Mouse (Mus musculus): ENCODE results near the gene Rcc2. TPM values are rescaled to one million over a fixed set of nuclear protein-coding genes. Genes with fewer than 3 reads are reported as not detected.

The Rcc2 gene
- polyA plus RNA-seq, 1 experiment from 2014 or later, result 18.9 TPM

DNA sequence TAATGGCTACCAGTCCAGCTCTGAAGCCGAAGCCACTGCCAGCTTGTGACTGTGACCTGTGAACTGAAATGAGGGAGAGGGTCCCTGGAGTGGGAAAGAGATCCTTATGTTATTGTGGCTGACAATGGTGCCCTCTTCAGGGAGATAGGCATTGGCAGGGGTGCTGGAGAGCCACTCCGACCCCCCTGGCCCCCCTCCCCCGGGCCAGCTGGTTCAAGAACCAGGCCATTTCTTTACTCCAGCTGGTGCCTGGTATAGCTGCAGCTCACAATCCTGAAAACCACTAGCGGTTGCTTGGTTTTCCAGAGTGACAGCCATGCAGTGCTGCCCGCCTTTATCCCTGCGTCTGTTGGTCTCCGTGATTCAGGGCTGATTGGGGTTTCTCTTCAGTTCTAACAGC lies 8.8 kb downstream of the Rcc2 start:
- H3K27ac ChIP-seq (replicated peaks), result no peak overlapping the region
- H3K4me3 ChIP-seq (ENCODE audit: low read depth, low read length), result no peak overlapping the region

DNA sequence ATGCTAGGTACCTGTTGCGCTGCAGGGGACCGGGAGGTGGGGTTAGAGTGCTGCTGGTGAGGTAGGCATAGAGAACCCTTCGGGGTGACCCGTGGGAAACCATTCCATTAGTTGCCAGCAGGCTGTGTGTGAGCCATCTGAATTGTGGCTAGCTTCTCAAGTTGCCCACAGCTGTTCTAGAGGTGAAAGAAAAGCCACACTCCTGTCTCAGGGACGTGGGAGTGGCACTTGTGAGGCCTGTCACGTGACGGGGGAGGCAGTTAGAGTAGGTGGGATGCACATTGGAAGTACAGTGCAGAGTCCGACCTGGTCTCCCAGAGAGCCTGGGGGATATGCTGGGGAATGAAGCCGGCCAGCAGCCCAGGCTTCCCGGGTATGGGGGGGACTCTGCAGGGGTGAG lies 9.3 kb downstream of the Rcc2 start:
- no peak overlapping the region for H3K4me2 ChIP-seq (replicated peaks; ENCODE audit: low read depth)
- no peak overlapping the region for H3K27ac ChIP-seq (replicated peaks)
- no peak for TF ChIP-seq CTCF (IDR thresholded peaks at IDR 0.05; ENCODE audit: low read depth)
- no peak for TF ChIP-seq EP300 (optimal IDR thresholded peaks at IDR 0.05)
- DNase-seq (ENCODE audit: low spot score) (no peak), ATAC-seq (ENCODE audit: low FRiP score, low TSS enrichment) (no peak)
- peaks cover 4% of the 10 kb centered on the region; the same call in 1 of the 2 replicates for H3K4me1 ChIP-seq (replicated peaks; ENCODE audit: control insufficient read depth, insufficient read depth)
- H3K9me3 ChIP-seq (ENCODE audit: control insufficient read depth, low read length), result no peaks in the 10 kb centered on the region
- no peak overlapping the region for H3K9ac ChIP-seq (ENCODE audit: low read length)
- no peaks in the 10 kb centered on the region for H3K27me3 ChIP-seq (ENCODE audit: control insufficient read depth, insufficient read depth, low read length)
- no peak overlapping the region for H3K4me3 ChIP-seq (ENCODE audit: low read depth, low read length)
- WGBS, result 82% methylated on average over 10 of the region's 10 CpGs
- H3K36me3 ChIP-seq (ENCODE audit: control insufficient read depth, insufficient read depth, low read length), result peaks cover 24% of the 10 kb centered on the region

More for the DNA sequence above, 8.8 kb downstream of the Rcc2 start:
- Histone ChIP-seq H3K36me3 (ENCODE audit: control insufficient read depth, insufficient read depth, low read length) (peaks cover 19% of the 10 kb centered on the region), H3K4me1 (replicated peaks; ENCODE audit: control insufficient read depth, insufficient read depth) (peaks cover 4% of the 10 kb centered on the region; the same call in 1 of the 2 replicates), H3K9me3 (ENCODE audit: control insufficient read depth, low read length) (no peaks in the 10 kb centered on the region), H3K9ac (ENCODE audit: low read length) (no peak overlapping the region), H3K4me2 (replicated peaks; ENCODE audit: low read depth) (no peak overlapping the region), H3K27me3 (ENCODE audit: control insufficient read depth, insufficient read depth, low read length) (no peaks in the 10 kb centered on the region)
- no peak for TF ChIP-seq CTCF (IDR thresholded peaks at IDR 0.05; ENCODE audit: low read depth)
- TF ChIP-seq EP300 (optimal IDR thresholded peaks at IDR 0.05), result no peak
- ATAC-seq (ENCODE audit: low FRiP score, low TSS enrichment) (no peak), DNase-seq (ENCODE audit: low spot score) (no peak)
- WGBS, result 82% methylated on average over 7 of the region's 7 CpGs

DNA sequence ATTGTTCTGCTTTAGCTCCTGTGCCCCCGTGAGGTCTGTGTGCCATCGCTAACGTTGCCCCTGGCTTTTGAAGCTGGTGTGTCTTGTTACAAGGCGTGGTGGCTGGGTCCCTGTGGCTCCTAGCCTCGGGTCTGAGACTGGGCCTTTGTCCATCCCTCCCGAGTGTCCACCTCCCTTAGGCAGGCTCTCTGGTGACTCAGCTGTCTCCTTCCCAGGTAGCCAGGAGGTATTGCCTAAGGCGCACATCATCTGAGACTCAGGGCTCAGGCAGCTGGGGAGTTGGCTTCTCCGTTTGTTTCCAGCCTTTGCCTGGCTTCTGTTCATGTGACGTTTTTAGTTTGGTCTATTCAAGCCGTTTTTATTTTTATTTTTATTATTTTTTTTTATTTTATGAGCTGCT lies 10.4 kb downstream of the Rcc2 start:
- Histone ChIP-seq H3K4me2 (replicated peaks; ENCODE audit: low read depth) (no peak overlapping the region), H3K9ac (ENCODE audit: low read length) (no peak overlapping the region)

DNA sequence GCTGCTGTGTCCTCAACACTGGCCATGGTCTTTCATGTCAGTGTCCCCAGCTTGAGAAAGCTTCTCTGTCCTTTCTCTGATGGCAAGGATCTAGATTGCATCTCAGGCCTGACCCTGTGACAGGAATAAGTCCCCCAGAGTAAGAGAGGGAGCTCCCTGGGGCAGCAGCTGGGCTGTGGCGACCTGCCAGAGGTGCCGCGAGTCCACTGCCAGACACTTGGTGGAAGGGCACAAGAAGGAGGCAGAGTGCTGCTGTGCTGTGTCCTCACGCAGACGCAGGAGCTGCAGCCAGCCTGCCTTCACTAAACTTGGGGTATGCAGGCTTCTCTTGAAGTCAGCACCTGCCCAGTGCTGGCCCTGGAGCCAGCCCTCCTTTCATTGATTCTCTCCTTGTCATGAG lies 11.0 kb downstream of the Rcc2 start:
- TF ChIP-seq CTCF (IDR thresholded peaks at IDR 0.05; ENCODE audit: low read depth), result no peak
- TF ChIP-seq EP300 (optimal IDR thresholded peaks at IDR 0.05), result no peak
- no peak overlapping the region for H3K4me3 ChIP-seq (ENCODE audit: low read depth, low read length)
- H3K4me1 ChIP-seq (replicated peaks; ENCODE audit: control insufficient read depth, insufficient read depth), result 0 out of 2 replicates have a peak, but pooled peaks cover 2% of the 10 kb centered on the region
- ATAC-seq (ENCODE audit: low FRiP score, low TSS enrichment) (no peak), DNase-seq (ENCODE audit: low spot score) (no peak)
- no peak overlapping the region for H3K27ac ChIP-seq (replicated peaks)
- peaks cover 35% of the 10 kb centered on the region for H3K36me3 ChIP-seq (ENCODE audit: control insufficient read depth, insufficient read depth, low read length)
- WGBS, result 85% methylated on average over 5 of the region's 5 CpGs
- H3K27me3 ChIP-seq (ENCODE audit: control insufficient read depth, insufficient read depth, low read length), result no peaks in the 10 kb centered on the region
- H3K9ac ChIP-seq (ENCODE audit: low read length), result no peak overlapping the region
- H3K4me2 ChIP-seq (replicated peaks; ENCODE audit: low read depth), result no peak overlapping the region
- no peaks in the 10 kb centered on the region for H3K9me3 ChIP-seq (ENCODE audit: control insufficient read depth, low read length)

More for the DNA sequence above, 10.4 kb downstream of the Rcc2 start:
- WGBS, result 73% methylated on average over 10 of the region's 10 CpGs
- peaks cover 2% of the 10 kb centered on the region; the same call in 1 of the 2 replicates for H3K4me1 ChIP-seq (replicated peaks; ENCODE audit: control insufficient read depth, insufficient read depth)
- no peak for ATAC-seq (ENCODE audit: low FRiP score, low TSS enrichment)
- no peaks in the 10 kb centered on the region for H3K9me3 ChIP-seq (ENCODE audit: control insufficient read depth, low read length)
- no peak for DNase-seq (ENCODE audit: low spot score)
- TF ChIP-seq EP300 (optimal IDR thresholded peaks at IDR 0.05) (no peak), CTCF (IDR thresholded peaks at IDR 0.05; ENCODE audit: low read depth) (no peak)
- no peaks in the 10 kb centered on the region for H3K27me3 ChIP-seq (ENCODE audit: control insufficient read depth, insufficient read depth, low read length)
- H3K27ac ChIP-seq (replicated peaks), result no peak overlapping the region
- H3K4me3 ChIP-seq (ENCODE audit: low read depth, low read length), result no peak overlapping the region
- peaks cover 30% of the 10 kb centered on the region for H3K36me3 ChIP-seq (ENCODE audit: control insufficient read depth, insufficient read depth, low read length)

DNA sequence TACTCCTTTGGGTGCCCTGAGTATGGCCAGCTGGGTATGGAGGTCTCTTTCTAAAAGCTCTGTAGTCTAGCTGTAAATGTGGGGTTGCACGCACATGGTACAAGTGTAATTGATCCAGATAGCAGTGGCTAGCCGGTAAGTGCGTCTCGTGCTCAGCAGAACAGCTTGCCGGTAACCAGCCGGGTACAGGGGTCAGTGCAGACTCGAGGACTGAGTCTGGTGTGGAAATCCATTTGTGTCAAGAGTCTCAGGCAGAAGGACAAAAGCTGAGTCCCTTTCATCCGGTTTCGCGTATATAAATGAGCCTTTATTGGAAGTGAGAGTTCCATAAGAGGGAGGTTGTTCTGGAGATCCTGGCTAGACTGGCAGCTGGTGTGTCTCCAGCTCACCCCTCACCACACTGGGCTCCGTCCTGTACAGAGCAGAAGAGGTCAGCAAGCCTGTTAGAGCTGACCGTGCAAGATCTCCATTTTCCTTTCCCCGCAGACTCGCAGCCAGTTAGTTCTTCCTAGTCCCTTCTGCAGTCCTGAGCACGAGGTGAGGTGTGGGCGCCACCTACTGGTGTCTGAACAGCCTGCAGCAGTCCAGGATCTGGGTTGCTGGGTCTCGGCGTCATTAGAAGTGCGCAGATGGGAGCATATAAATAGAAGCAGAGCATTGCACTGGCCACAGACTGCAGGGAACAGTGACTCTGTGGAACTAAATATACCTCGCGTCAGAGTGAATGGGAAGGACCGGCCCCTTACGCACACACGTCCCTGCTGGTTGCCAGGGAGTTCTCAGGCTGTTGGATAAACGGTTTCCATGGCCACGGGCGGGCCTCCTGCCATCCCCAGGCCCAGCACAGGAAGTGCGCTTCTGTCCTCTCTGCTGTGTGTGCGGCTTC lies 13.4 kb downstream of the Rcc2 start:
- ATAC-seq (ENCODE audit: low FRiP score, low TSS enrichment) (peak; percentile 83), DNase-seq (ENCODE audit: low spot score) (peak; percentile 93)
- TF ChIP-seq EP300 (optimal IDR thresholded peaks at IDR 0.05) (no peak), CTCF (IDR thresholded peaks at IDR 0.05; ENCODE audit: low read depth) (peak; percentile 98)
- H3K4me3 ChIP-seq (ENCODE audit: low read depth, low read length), result no peak overlapping the region
- H3K27me3 ChIP-seq (ENCODE audit: control insufficient read depth, insufficient read depth, low read length), result no peaks in the 10 kb centered on the region
- H3K4me1 ChIP-seq (replicated peaks; ENCODE audit: control insufficient read depth, insufficient read depth), result no peaks in the 10 kb centered on the region
- H3K9ac ChIP-seq (ENCODE audit: low read length), result no peak overlapping the region
- H3K9me3 ChIP-seq (ENCODE audit: control insufficient read depth, low read length), result no peaks in the 10 kb centered on the region
- H3K4me2 ChIP-seq (replicated peaks; ENCODE audit: low read depth), result no peak overlapping the region
- peaks cover 48% of the 10 kb centered on the region for H3K36me3 ChIP-seq (ENCODE audit: control insufficient read depth, insufficient read depth, low read length)
- 35% methylated on average over 29 of the region's 29 CpGs for WGBS
- H3K27ac ChIP-seq (replicated peaks), result no peak overlapping the region

DNA sequence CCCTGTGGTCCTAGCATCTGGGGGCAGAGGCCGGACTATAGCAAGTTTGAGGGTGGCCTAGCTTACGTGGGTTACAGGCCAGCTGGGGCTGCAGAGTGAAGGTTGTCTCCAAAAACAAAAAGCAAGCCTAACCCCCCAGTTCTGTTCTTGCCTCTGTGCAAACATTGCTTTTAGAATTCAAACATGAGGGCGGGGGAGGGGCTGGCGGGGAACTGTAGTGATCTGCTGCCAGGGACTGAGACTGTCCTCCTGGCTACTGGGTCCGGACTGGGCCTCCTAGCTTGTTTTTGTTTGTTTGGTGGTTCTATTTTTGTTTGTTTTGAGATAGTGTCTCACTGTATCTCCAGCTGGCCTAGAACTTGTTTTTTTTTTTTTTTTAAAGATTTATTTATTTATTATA lies 14.2 kb downstream of the Rcc2 start:
- Histone ChIP-seq H3K36me3 (ENCODE audit: control insufficient read depth, insufficient read depth, low read length) (peaks cover 47% of the 10 kb centered on the region), H3K4me2 (replicated peaks; ENCODE audit: low read depth) (no peak overlapping the region), H3K27ac (replicated peaks) (no peak overlapping the region), H3K9me3 (ENCODE audit: control insufficient read depth, low read length) (no peaks in the 10 kb centered on the region), H3K27me3 (ENCODE audit: control insufficient read depth, insufficient read depth, low read length) (no peaks in the 10 kb centered on the region), H3K4me3 (ENCODE audit: low read depth, low read length) (no peak overlapping the region), H3K9ac (ENCODE audit: low read length) (no peak overlapping the region), H3K4me1 (replicated peaks; ENCODE audit: control insufficient read depth, insufficient read depth) (no peaks in the 10 kb centered on the region)
- no peak for TF ChIP-seq EP300 (optimal IDR thresholded peaks at IDR 0.05)
- TF ChIP-seq CTCF (IDR thresholded peaks at IDR 0.05; ENCODE audit: low read depth), result no peak
- no peak for ATAC-seq (ENCODE audit: low FRiP score, low TSS enrichment)
- DNase-seq (ENCODE audit: low spot score), result no peak
- 72% methylated on average over 5 of the region's 5 CpGs for WGBS
